In the genomic region with DNA sequence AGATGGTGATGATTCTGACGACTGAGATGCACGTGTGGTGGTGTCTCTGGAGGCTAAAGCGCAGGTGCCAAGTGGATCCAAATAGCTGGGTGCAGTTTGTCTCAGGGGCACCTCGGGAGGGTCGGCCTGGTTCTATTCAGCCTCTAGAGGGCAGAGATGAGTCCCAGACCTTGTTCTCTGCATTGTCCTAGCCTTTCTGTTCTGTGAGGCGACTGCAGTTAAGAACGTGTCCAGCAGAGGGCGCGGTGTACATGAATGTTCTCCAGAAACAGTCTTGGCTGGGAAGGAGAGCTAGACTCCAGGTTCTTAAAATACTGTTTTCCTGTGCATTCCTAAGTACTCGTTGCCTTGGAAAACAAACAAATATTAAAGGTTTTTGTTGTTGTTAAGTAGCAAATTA, we compare ENCODE assay signal across 12 mouse cellular contexts. TPM values are rescaled to one million over a fixed set of nuclear protein-coding genes. Genes with fewer than 3 reads are reported as not detected.
A peak's percentile ranks its signal among the peaks of the same experiment; 100 is the strongest.
DNase-seq lines count a peak whose midpoint lies in the region; ATAC-seq and TF ChIP-seq lines count a peak whose summit lies in the region.
"Not testable (repeated sequence)": the region's sequence is repeated elsewhere in the genome, so short reads cannot be mapped to it uniquely, and the experiment has no call there.
"Had no signal": no experiment of that assay in that cellular context is flagged by ENCODE, and none has a peak within 500 bp of the region (broad histone marks: within the 10 kb centered on the region; RNA-seq: fewer than 3 reads in every experiment).

No protein-coding gene starts in this region.

- peak; percentile 56 for DNase-seq in 3T3-L1 (ENCODE audit: low read depth, low spot score)
- peak; percentile 39 for DNase-seq in brain, embryonic 14.5 days (ENCODE audit: low read depth)
- not testable (repeated sequence) for DNase-seq in embryonic facial prominence, embryonic 14.5 days (ENCODE audit: low spot score)
- DNase-seq in heart, adult 8-10 months (ENCODE audit: low spot score) = peak; percentile 53
- DNase-seq in kidney, postnatal 10 days = peak; percentile 84
- DNase-seq in left cerebral cortex, postnatal 36 days (ENCODE audit: low spot score in 2 of 2) = peak; percentile 58 to 77
- peak; percentile 86 for DNase-seq in right cerebral cortex, postnatal 4 days

- ATAC-seq in embryonic facial prominence, embryonic 14.5 days (ENCODE audit: low read depth) = peak; percentile 15; the same call in 1 of the 2 replicates
- 0 out of 2 replicates have a peak, but pooled peaks have one; percentile 44 for ATAC-seq in midbrain, embryonic 12.5 days (ENCODE audit: low FRiP score, low read depth)

- peak; percentile 38; the same call in 1 of the 2 replicates for TF ChIP-seq CTCF in brain, embryonic 14.5 days (IDR thresholded peaks at IDR 0.05; ENCODE audit: borderline replicate concordance, extremely low read depth, insufficient read depth, insufficient read length)

- not testable (repeated sequence) for H3K36me3 ChIP-seq in embryonic facial prominence, embryonic 14.5 days (ENCODE audit: control insufficient read depth, insufficient read depth, low read length); midbrain, embryonic 12.5 days

- H3K9ac ChIP-seq in embryonic facial prominence, embryonic 14.5 days (ENCODE audit: low read depth, low read length); midbrain, embryonic 12.5 days (replicated peaks): not testable (repeated sequence)

- WGBS in embryonic facial prominence, embryonic 14.5 days = 14% methylated on average over 6 of the region's 10 CpGs
- 15% methylated on average over 9 of the region's 10 CpGs for WGBS in midbrain, embryonic 12.5 days

- not testable (repeated sequence) for H3K4me2 ChIP-seq in embryonic facial prominence, embryonic 14.5 days (ENCODE audit: low read depth, low read length); midbrain, embryonic 12.5 days (replicated peaks)

- not testable (repeated sequence) for H3K27me3 ChIP-seq in embryonic facial prominence, embryonic 14.5 days (replicated peaks; ENCODE audit: control insufficient read depth, insufficient read depth, low read length); midbrain, embryonic 12.5 days

- TF ChIP-seq POLR2A in brain, embryonic 14.5 days (IDR thresholded peaks at IDR 0.05; ENCODE audit: borderline replicate concordance, extremely low read depth, insufficient read depth, insufficient read length, poor library complexity, severe bottlenecking) = not testable (repeated sequence)

- H3K4me3 ChIP-seq in embryonic facial prominence, embryonic 14.5 days (ENCODE audit: low read depth, low read length); midbrain, embryonic 12.5 days: not testable (repeated sequence)

- not testable (repeated sequence) for H3K27ac ChIP-seq in embryonic facial prominence, embryonic 14.5 days (replicated peaks; ENCODE audit: low read depth, low read length); midbrain, embryonic 12.5 days (replicated peaks)

- not testable (repeated sequence) for H3K4me1 ChIP-seq in embryonic facial prominence, embryonic 14.5 days (ENCODE audit: control insufficient read depth, insufficient read depth, low read length); midbrain, embryonic 12.5 days

- intact Hi-C loops in left cerebral cortex, postnatal 36 days (cut with DNase I) = not testable (repeated sequence)

- H3K9me3 ChIP-seq in embryonic facial prominence, embryonic 14.5 days (ENCODE audit: control insufficient read depth, low read length); midbrain, embryonic 12.5 days: not testable (repeated sequence)

RNA-seq across cellular contexts. Expression of a gene that starts 14.9 kb away (rescaled TPM):
- polyA plus RNA-seq in brain, embryonic 14.5 days (2012; rRNA removed) = not detected in 2 replicates
- not detected in 2 replicates for polyA plus RNA-seq in embryonic facial prominence, embryonic 14.5 days (2014; fragmentation: Nextera tagmentation; extraction: Ambion mirVana)
- not detected for total RNA-seq in heart, adult 8-10 months (2022)
- not detected for total RNA-seq in left cerebral cortex, postnatal 36 days (2021)
- polyA plus RNA-seq in midbrain, embryonic 12.5 days (2016; fragmentation: Nextera tagmentation; extraction: Ambion mirVana) = not detected in 2 replicates
- total RNA-seq: gastrocnemius, postnatal 25 days; layer of hippocampus, postnatal 25 days had no signal
- polyA plus RNA-seq: neural tube, embryonic 12.5 days; urinary bladder, adult 2 months had no signal

RNA-seq across cellular contexts. Expression of a gene that starts 26.7 kb away (rescaled TPM):
- polyA plus RNA-seq in brain, embryonic 14.5 days (2012; rRNA removed) = not detected in 2 replicates
- not detected in 2 replicates for polyA plus RNA-seq in embryonic facial prominence, embryonic 14.5 days (2014; fragmentation: Nextera tagmentation; extraction: Ambion mirVana)
- total RNA-seq in heart, adult 8-10 months (2022) = not detected
- not detected for total RNA-seq in left cerebral cortex, postnatal 36 days (2021)
- polyA plus RNA-seq in midbrain, embryonic 12.5 days (2016; fragmentation: Nextera tagmentation; extraction: Ambion mirVana) = not detected in 2 replicates
- total RNA-seq: gastrocnemius, postnatal 25 days; layer of hippocampus, postnatal 25 days had no signal
- polyA plus RNA-seq: neural tube, embryonic 12.5 days; urinary bladder, adult 2 months had no signal

RNA-seq across cellular contexts. Expression of a gene that starts 44.4 kb away (rescaled TPM):
- polyA plus RNA-seq in brain, embryonic 14.5 days (2012; rRNA removed) = not detected in 2 replicates
- polyA plus RNA-seq in embryonic facial prominence, embryonic 14.5 days (2014; fragmentation: Nextera tagmentation; extraction: Ambion mirVana) = not detected in 2 replicates
- total RNA-seq in heart, adult 8-10 months (2022) = not detected
- not detected for total RNA-seq in left cerebral cortex, postnatal 36 days (2021)
- not detected in 2 replicates for polyA plus RNA-seq in midbrain, embryonic 12.5 days (2016; fragmentation: Nextera tagmentation; extraction: Ambion mirVana)
- total RNA-seq: gastrocnemius, postnatal 25 days; layer of hippocampus, postnatal 25 days had no signal
- polyA plus RNA-seq: neural tube, embryonic 12.5 days; urinary bladder, adult 2 months had no signal
